Mouse (Mus musculus) embryo, embryonic 11.5 days (tissue): ENCODE measurements at regions not wholly inside any gene's neighbourhood (a gene's known extent, or its start where the extent isn't known, plus 50 kb on each side); places are given as distances from the start of the nearest gene placed in this dataset.

Experiments used
- DNase-seq: peaks from one replicate; pipeline ENCODE4 v3.0.0-alpha.2; 2012; ENCODE audit warnings: low read depth, low spot score

DNA sequence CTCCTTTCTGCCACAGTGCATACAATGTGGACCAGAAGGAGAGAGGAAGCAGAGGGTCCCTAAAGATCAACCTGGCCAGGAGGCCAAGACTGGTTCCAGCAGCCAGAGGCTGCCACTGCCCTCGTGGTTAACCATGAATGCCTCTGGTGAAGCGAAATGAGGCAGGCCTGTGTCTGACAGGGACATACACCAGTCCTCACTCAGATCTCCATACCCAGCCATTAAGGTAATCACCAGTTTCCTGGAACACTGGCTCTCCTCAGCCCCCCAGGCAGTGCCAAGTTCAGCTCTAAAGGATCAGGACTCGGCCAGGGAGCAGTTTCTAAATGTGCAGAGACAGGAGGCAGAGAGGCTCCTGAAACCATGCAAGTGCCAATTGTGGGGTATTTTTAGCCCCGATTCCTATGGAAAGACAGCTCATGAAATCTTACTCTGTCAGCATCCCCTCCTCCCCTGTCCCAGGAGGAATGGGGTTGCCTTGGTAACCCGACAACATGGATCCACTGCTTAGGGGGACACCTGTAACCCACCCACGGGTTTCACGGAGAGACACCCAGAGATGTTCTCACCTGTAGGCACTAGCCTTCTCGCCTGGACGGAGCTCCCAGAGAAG, 103.6 kb downstream of the Ier5 start:
- no peak for DNase-seq

DNA sequence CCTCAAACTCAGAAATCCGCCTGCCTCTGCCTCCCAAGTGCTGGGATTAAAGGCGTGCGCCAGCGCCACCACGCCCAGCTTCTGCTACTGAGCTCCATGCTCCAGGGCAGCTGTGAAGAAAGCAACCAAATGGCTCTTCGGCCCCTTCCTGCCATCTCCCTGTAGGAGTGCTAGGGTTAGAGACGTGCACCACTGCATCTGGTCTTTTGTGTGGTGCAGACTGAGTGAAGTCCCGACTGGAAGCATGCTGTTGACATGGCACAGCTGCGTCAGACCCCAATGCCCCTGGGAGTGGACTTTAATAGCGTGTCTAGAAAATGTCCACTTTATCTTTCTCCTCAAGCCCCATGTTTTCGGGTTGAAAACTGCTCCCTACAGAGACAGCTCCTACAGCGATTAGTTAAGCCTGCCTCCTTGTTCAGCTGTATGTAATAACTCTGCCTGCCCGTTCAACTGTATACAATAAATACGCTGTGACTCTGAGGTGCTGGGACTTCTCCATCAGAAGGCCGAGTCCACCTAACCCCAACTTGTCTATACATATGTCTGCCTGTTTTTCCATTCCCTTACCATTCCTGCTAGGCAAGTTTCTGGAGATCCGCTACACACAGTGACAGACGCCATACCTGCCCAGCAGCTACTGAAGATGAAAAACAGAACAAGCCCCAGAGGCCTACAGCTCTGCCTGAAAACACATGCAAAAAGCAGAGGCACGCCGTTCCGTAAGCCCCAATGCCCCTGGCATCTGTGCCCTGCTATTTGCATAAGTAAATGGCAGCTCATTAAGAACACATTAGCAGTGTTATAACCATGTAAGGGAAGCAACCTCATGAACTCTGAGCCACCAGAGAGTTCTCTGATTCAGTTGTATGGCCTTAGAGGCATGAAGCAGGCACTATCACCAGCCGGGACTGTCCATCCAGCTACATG, 105.2 kb downstream of the Ier5 start:
- no peak for DNase-seq

DNA sequence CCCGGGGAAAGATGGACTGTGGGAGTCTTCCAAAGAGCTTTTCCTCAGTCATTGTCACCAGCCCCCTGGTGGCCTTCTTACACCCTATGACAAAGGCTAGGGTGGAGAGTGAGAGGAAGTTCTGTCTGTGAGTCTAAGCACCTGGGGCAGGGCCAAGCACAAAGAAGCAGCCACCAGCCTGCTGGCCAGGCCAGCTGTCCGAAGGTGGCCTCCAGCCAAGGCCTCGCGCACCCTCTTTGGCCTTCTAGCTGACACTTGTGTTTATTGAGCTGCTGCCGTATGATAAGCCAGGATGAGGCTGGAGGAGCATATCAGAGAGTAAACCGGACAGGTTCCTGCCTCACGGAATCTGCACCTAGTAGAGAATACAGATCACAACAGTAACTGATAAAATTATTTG, 99.0 kb upstream of the Cacna1e start:
- DNase-seq: no peak

DNA sequence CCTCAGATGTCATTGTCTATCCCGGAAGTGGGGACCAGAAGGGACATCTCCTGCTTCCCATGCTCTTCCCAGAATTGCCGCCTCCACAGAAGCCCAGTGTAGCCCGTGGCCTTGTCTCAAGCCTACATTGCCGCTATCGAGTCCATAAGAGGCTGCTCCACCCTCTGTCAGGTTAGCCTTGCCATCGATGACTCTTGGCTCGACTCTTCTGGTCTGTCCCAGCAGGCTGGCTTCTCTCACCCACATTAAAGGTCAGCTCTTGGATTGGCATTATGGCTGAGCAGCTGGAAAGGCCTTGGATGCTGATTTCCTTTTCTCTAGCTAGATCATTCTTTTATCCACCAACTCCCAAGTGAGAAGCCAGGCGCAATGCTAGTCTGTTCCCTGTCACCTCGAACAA, 98.5 kb upstream of the Cacna1e start:
- no peak for DNase-seq

DNA sequence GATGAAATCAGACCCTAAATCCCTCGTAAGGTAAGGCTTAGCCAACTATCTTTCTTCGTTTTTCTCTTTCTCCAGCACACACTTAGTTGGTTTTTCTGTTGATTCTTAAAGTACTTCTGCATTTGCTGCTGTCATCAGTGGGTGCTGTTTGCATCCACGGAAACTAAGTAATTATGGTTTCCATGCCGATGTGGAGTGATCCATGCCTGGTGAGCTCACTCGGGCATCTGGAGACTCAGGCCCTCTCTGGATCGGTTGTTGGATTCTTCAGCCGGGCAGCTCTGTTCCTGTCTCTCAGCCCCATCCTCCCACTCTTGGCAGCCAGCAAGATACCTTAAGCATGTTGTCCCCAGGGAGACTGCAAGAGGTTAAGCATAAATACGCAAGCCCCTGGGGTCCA, 97.4 kb upstream of the Cacna1e start:
- no peak for DNase-seq

DNA sequence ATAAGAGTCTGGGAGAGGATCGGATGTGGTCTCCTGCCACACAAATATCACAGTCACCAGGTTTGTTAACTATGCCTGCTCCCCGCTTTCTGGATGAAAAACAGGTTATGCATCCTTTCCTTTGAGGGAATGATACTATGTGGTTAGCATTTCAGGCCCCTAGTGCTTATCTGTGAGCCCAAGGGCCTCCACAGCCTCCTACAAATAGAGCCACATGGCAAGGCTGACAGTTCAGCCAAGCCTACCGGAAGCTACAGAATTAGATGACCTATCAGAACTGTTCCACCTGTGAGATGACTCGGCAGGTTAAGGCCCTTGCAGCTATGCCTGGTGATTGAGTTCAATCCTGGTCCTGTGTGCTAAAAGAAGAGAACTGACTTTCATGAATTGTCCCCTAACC, 91.4 kb upstream of the Cacna1e start:
- DNase-seq: no peak

DNA sequence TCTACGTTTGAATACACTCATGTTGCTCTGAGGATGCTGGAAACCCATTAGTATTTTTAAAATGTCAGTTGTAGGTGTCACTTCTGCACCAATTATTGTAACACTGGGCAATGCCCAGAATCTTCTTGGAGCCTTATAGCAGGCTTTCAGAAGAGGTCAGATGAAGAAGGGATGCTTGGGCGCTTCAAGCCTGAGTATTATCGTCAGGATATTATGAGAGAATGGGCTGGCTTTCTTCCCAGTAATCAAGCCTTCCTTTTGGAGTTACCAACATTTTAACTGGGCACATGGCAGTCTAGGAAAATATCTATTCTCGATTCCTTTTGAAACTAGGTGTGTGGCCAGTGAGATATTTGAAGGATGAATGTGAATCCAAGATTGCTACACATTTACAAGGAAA, 77.0 kb upstream of the Cacna1e start:
- no peak for DNase-seq

DNA sequence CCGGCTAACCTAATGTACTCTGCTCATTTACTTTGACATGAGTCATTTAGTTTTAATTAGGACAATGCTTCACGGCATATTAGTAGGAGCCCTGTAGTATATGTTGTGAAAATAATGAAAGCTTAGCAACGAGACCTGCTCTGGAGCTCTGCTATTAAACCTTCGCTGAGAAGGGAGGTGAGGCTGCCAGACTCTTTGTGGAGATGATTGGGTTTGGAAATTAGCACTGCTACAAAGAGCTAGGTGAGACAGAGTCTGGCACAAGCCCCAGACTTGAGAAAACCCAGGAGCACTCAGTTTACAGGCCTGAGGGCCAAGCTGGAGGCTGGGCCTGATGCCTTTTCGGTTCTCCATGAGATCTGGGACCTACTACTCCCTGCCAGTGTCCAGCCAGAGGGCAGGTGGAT, 72.3 kb upstream of the Cacna1e start:
- no peak for DNase-seq

DNA sequence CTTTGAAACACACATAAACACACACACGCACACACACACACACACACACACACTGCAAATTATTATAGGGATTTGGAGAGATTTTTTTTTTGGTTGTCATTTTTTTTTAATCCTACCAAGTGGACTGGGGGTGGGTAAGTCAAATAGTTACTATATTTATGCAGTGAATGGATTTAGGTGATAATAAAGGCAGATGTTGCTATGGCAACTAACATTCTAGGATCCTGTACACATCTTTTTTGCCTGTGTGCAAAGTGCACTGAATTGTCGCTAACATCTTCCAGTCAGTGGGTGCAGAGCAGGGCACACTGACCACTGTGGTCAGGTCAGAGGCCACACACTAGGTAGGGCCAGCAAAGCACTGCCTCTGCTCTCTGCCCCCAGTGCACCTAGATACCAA, 68.4 kb upstream of the Cacna1e start:
- DNase-seq: no peak
